Mouse (Mus musculus): ENCODE measurements around the gene Hs6st1. TPM values are rescaled to one million over a fixed set of nuclear protein-coding genes. Genes with fewer than 3 reads are reported as not detected.

The Hs6st1 gene
- polyA plus RNA-seq, 1 experiment from 2014 or later, result 18.1 TPM

DNA sequence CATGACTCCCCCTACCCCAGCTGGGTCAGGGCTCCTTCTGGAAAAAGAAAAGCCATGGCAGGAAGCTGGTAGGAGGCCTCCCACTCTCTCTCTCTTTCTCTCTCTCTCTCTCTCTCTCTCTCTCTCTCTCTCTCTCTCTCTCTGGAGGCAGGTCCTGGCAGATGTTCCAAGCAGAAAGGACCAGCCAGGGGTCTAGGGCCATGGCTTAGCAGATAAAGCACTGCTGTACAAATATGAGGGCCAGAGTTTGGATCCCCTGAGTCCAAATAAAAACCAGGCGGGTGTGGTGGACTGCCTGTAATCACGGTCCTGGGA lies 4.6 kb upstream of the Hs6st1 start:
- no peak overlapping the region for H3K4me2 ChIP-seq (ENCODE audit: low read depth, low read length)
- peaks cover 7% of the 10 kb centered on the region; the same call in 1 of the 2 replicates for H3K4me1 ChIP-seq (ENCODE audit: control insufficient read depth, insufficient read depth, low read length)
- no peak overlapping the region for H3K27ac ChIP-seq (ENCODE audit: low read depth, low read length)
- 74% methylated on average over 2 of the region's 2 CpGs for WGBS
- H3K9me3 ChIP-seq (ENCODE audit: control insufficient read depth, low read length), result no peaks in the 10 kb centered on the region
- no peaks in the 10 kb centered on the region for H3K36me3 ChIP-seq (ENCODE audit: control insufficient read depth, insufficient read depth, low read length)
- ATAC-seq (ENCODE audit: low read depth), result no peak
- no peak overlapping the region for H3K4me3 ChIP-seq (ENCODE audit: low read depth, low read length)
- H3K9ac ChIP-seq (replicated peaks; ENCODE audit: low read depth, low read length), result no peak overlapping the region
- no peaks in the 10 kb centered on the region for H3K27me3 ChIP-seq (ENCODE audit: control insufficient read depth, insufficient read depth, low read length)

DNA sequence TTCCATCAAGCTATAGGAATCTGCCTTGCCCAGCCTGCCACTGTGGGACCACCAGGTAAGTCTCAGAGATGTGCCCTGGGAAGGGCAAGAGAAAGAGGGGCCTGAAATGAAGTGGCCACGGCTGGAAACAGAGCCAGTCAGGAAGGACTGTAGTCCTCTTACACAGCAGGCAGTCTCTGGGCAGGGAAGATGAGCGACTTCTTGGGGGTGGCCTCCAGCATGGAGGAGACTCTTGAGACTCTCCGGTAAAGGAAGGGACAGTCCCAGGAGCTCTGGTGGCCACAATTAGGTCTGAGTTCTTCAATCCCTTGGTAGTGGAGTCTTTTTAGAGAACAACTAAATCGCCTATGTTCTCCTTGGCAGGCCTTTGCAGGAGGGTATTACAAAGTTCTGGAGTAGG lies 4.0 kb upstream of the Hs6st1 start:
- peak overlapping the region; percentile 38; the same call in 1 of the 2 replicates for H3K4me2 ChIP-seq (ENCODE audit: low read depth, low read length)
- no peaks in the 10 kb centered on the region for H3K9me3 ChIP-seq (ENCODE audit: control insufficient read depth, low read length)
- no peak overlapping the region for H3K4me3 ChIP-seq (ENCODE audit: low read depth, low read length)
- H3K36me3 ChIP-seq (ENCODE audit: control insufficient read depth, insufficient read depth, low read length), result no peaks in the 10 kb centered on the region
- H3K27me3 ChIP-seq (ENCODE audit: control insufficient read depth, insufficient read depth, low read length), result no peaks in the 10 kb centered on the region
- peaks cover 7% of the 10 kb centered on the region; the same call in 1 of the 2 replicates for H3K4me1 ChIP-seq (ENCODE audit: control insufficient read depth, insufficient read depth, low read length)
- 45% methylated on average over 4 of the region's 4 CpGs for WGBS
- ATAC-seq (ENCODE audit: low read depth), result no peak
- no peak overlapping the region for H3K9ac ChIP-seq (replicated peaks; ENCODE audit: low read depth, low read length)
- no peak overlapping the region for H3K27ac ChIP-seq (ENCODE audit: low read depth, low read length)

DNA sequence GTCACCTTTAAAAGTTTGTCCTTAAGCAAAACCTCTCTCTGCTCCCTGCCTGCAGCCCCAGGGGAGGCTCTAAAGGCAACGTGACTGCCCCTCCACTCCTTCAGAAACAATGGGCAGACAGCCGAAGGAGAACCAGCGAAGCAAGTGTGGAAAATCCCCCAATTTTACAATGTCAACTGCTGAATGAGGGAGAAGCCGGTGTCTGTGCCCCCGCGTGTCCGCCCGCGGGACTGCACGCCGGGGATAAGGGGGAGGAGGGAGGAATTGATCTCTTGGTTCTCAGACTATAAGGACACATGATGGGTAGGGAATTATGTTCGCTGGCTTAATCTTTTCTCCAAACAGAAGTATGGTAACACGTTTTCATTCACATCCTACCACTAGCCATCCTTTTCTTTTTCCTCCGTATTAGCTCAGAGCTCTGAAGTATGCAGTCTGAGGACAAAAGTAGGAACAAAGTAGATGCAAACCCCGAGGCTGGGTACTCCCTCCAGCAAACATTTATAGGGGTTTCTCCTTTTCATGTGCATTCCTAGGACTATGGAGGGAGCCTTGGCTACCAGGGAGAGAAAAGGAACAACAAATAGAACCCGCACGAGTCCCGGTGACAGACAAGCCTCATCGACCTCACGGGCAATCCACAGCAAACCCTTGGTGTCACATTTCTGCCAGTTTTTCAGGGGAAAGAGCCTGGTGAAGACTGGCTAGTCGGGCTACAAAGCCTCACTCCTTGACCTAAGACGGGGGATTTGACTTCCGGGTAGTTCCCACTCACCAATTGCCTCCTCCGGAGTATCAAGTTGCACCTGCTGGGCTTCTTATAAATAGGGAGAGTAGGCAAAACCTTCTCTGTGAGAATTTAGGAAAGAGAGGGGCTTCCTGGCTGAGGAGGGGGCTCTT lies 3.1 kb upstream of the Hs6st1 start:
- no peak overlapping the region for H3K4me3 ChIP-seq (ENCODE audit: low read depth, low read length)
- H3K27me3 ChIP-seq (ENCODE audit: control insufficient read depth, insufficient read depth, low read length), result no peaks in the 10 kb centered on the region
- peaks cover 14% of the 10 kb centered on the region; the same call in 1 of the 2 replicates for H3K4me1 ChIP-seq (ENCODE audit: control insufficient read depth, insufficient read depth, low read length)
- no peak overlapping the region for H3K9ac ChIP-seq (replicated peaks; ENCODE audit: low read depth, low read length)
- H3K9me3 ChIP-seq (ENCODE audit: control insufficient read depth, low read length), result no peaks in the 10 kb centered on the region
- no peaks in the 10 kb centered on the region for H3K36me3 ChIP-seq (ENCODE audit: control insufficient read depth, insufficient read depth, low read length)
- ATAC-seq (ENCODE audit: low read depth), result peak; percentile 67
- H3K27ac ChIP-seq (ENCODE audit: low read depth, low read length), result no peak overlapping the region
- H3K4me2 ChIP-seq (ENCODE audit: low read depth, low read length), result peak overlapping the region; percentile 38
- under 1% methylated on average over 24 of the region's 24 CpGs for WGBS

DNA sequence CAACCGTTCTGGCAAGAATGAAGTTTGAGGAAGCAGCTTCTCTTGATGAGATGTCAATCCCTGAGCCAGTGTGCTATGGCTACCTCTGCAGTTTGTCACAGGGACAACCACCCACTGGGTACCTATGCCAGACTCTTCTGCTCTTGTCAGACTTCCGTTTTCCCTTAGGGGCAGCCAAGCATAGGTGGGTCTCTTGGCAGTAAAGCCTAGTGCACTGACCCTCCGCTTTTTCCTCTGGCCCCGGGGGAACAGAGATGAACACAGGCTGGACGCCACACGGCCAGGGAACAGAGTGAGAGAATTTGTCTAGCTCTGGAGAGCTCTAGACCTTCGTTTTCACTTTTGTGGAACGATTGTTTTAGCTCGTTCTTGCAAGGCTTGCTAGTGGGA lies 2.4 kb upstream of the Hs6st1 start:
- H3K4me2 ChIP-seq (ENCODE audit: low read depth, low read length), result peak overlapping the region; percentile 35
- no peak overlapping the region for H3K4me3 ChIP-seq (ENCODE audit: low read depth, low read length)
- no peaks in the 10 kb centered on the region for H3K9me3 ChIP-seq (ENCODE audit: control insufficient read depth, low read length)
- 61% methylated on average over 9 of the region's 9 CpGs for WGBS
- H3K36me3 ChIP-seq (ENCODE audit: control insufficient read depth, insufficient read depth, low read length), result no peaks in the 10 kb centered on the region
- H3K27ac ChIP-seq (ENCODE audit: low read depth, low read length), result no peak overlapping the region
- no peak overlapping the region for H3K9ac ChIP-seq (replicated peaks; ENCODE audit: low read depth, low read length)
- peaks cover 20% of the 10 kb centered on the region for H3K4me1 ChIP-seq (ENCODE audit: control insufficient read depth, insufficient read depth, low read length)
- no peak for ATAC-seq (ENCODE audit: low read depth)
- H3K27me3 ChIP-seq (ENCODE audit: control insufficient read depth, insufficient read depth, low read length), result no peaks in the 10 kb centered on the region

DNA sequence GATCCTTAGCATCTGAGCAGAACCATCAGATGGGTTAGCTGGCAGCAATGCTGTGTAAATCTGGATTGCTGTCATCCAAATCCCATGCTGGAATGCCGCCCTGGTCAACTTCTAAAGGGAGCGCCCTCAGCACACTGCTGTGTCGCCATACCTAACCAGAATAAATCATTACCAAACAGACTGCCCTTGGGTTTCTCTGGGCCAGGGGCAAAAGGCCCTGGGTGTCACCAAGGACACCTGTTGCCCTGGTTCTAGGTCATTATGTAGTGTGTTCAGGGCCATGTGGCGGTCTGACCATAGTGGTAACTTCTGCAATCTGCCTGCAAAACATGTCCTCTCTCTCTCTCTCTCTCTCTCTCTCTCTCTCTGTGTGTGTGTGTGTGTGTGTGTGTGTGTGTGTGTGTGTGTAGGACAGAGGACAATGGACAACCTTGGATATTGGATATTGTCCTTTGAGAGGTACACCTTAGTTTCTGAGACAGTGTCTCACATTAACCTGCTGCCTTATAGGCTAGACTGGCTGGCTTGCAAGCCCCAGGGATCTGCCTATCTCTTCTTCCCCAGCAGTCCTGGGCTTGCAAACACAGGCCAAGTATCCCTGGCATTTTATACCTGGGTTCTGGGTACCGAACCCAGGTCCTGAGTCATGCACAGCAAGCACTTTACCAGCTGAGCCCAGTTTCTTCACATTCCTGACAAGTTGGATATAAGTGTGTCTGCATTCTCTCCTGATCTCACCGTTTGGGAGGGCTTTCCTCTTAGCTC lies 1.8 kb upstream of the Hs6st1 start:
- no peak overlapping the region for H3K9ac ChIP-seq (replicated peaks; ENCODE audit: low read depth, low read length)
- H3K9me3 ChIP-seq (ENCODE audit: control insufficient read depth, low read length), result no peaks in the 10 kb centered on the region
- H3K27ac ChIP-seq (ENCODE audit: low read depth, low read length), result no peak overlapping the region
- WGBS, result 86% methylated on average over 6 of the region's 6 CpGs
- H3K4me2 ChIP-seq (ENCODE audit: low read depth, low read length), result no peak overlapping the region
- no peaks in the 10 kb centered on the region for H3K27me3 ChIP-seq (ENCODE audit: control insufficient read depth, insufficient read depth, low read length)
- no peak overlapping the region for H3K4me3 ChIP-seq (ENCODE audit: low read depth, low read length)
- peaks cover 26% of the 10 kb centered on the region for H3K4me1 ChIP-seq (ENCODE audit: control insufficient read depth, insufficient read depth, low read length)
- ATAC-seq (ENCODE audit: low read depth), result no peak
- H3K36me3 ChIP-seq (ENCODE audit: control insufficient read depth, insufficient read depth, low read length), result no peaks in the 10 kb centered on the region

DNA sequence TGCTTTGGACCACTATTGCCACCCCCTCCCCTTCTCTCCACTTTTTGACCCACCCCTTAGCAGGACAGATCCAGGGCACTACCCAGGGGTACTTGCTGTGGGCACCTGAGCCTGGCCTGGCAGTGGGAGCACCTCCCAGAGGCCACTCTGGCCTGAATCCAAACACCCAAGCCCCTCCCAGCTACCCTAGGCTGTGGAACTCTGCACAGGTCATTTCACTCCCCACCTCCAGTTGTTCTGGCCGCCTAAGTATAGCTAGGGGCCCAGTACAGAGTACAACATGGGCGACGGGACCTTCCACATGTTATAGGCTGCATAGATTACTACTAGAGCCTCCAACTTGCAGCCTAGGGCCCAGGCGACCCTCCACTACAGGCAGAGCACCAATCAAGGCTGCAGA lies 999 bp upstream of the Hs6st1 start:
- 69% methylated on average over 4 of the region's 4 CpGs for WGBS
- Histone ChIP-seq H3K4me2 (ENCODE audit: low read depth, low read length) (no peak overlapping the region), H3K4me1 (ENCODE audit: control insufficient read depth, insufficient read depth, low read length) (peaks cover 34% of the 10 kb centered on the region), H3K9me3 (ENCODE audit: control insufficient read depth, low read length) (no peaks in the 10 kb centered on the region), H3K36me3 (ENCODE audit: control insufficient read depth, insufficient read depth, low read length) (no peaks in the 10 kb centered on the region), H3K9ac (replicated peaks; ENCODE audit: low read depth, low read length) (no peak overlapping the region), H3K4me3 (ENCODE audit: low read depth, low read length) (no peak overlapping the region), H3K27ac (ENCODE audit: low read depth, low read length) (no peak overlapping the region), H3K27me3 (ENCODE audit: control insufficient read depth, insufficient read depth, low read length) (no peaks in the 10 kb centered on the region)
- no peak for ATAC-seq (ENCODE audit: low read depth)

DNA sequence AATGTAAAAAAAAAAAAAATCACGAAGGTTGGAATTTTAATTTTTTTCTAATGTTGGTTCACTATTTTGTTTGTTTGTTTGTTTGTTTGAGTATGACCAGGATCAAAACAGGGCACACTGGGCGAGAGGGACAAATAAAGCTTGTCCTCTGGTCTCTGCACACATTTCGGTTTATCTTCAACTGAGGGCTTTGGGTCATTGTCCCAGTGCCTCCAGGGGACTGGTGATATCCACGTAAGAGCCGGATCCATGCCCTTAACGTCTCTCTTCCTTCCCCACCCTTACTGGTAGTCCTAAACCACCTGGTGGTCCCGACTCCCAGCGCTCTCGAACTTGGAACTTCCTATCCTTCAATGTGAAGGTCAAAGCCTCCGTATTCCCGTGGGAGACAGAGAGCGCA lies 589 bp upstream of the Hs6st1 start:
- WGBS, result 24% methylated on average over 12 of the region's 12 CpGs
- Histone ChIP-seq H3K9me3 (ENCODE audit: control insufficient read depth, low read length) (no peaks in the 10 kb centered on the region), H3K9ac (replicated peaks; ENCODE audit: low read depth, low read length) (peak overlapping the region; percentile 90), H3K4me2 (ENCODE audit: low read depth, low read length) (peak overlapping the region; percentile 45), H3K27ac (ENCODE audit: low read depth, low read length) (no peak overlapping the region), H3K4me1 (ENCODE audit: control insufficient read depth, insufficient read depth, low read length) (peaks cover 38% of the 10 kb centered on the region), H3K36me3 (ENCODE audit: control insufficient read depth, insufficient read depth, low read length) (no peaks in the 10 kb centered on the region), H3K4me3 (ENCODE audit: low read depth, low read length) (peak overlapping the region; percentile 86), H3K27me3 (ENCODE audit: control insufficient read depth, insufficient read depth, low read length) (no peaks in the 10 kb centered on the region)
- peak; percentile 1; the same call in 1 of the 2 replicates for ATAC-seq (ENCODE audit: low read depth)

DNA sequence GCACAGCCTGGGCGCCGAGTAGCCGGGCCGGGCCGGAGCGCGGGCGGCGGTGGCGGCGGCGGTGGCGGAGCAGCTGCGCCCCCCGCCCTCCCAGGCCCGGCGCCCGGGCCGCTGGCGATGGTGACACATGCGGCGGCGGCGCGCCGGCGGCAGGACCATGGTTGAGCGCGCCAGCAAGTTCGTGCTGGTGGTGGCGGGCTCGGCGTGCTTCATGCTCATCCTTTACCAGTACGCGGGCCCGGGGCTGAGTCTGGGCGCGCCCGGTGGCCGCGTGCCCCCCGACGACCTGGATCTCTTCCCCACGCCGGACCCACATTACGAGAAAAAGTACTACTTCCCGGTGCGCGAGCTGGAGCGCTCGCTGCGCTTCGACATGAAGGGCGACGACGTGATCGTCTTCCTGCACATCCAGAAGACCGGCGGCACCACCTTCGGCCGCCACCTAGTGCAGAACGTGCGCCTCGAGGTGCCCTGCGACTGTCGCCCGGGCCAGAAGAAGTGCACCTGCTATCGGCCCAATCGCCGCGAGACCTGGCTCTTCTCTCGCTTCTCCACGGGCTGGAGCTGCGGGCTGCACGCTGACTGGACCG lies 426 bp downstream of the Hs6st1 start:
- under 1% methylated on average over 53 of the region's 76 CpGs for WGBS
- Histone ChIP-seq H3K4me2 (ENCODE audit: low read depth, low read length) (peak overlapping the region; percentile 98), H3K4me1 (ENCODE audit: control insufficient read depth, insufficient read depth, low read length) (peaks cover 47% of the 10 kb centered on the region), H3K9ac (replicated peaks; ENCODE audit: low read depth, low read length) (peak overlapping the region; percentile 90), H3K4me3 (ENCODE audit: low read depth, low read length) (peak overlapping the region; percentile 86), H3K9me3 (ENCODE audit: control insufficient read depth, low read length) (no peaks in the 10 kb centered on the region), H3K27me3 (ENCODE audit: control insufficient read depth, insufficient read depth, low read length) (no peaks in the 10 kb centered on the region), H3K27ac (ENCODE audit: low read depth, low read length) (peak overlapping the region; percentile 83), H3K36me3 (ENCODE audit: control insufficient read depth, insufficient read depth, low read length) (no peaks in the 10 kb centered on the region)
- ATAC-seq (ENCODE audit: low read depth), result peak; percentile 58
